Mouse (Mus musculus): ENCODE measurements around the gene Nek9.

DNA sequence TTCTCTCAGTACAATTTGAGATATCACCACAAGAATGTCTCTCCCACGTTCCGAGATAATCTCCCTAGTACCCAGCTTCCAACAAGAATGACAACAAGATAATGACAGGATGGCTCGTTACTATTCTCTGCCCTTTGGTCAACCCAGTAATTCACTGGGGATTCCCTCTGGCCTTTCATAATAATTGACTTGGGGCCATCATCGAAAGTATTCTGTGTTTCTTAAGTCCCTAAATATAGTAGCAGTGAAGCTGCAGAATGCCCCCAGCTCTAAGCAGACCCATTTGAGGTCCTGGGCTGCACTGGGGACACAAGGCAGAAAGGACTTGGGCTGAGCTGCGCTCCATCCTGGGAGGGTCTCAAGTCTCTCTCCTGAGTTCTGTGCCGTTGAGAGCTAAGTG is 46.9 kb downstream of the Nek9 start:
- TF ChIP-seq POLR2A (IDR thresholded peaks at IDR 0.05; ENCODE audit: control insufficient read depth, extremely low read depth, insufficient read depth, low read length, poor library complexity) (no peak), CTCF (IDR thresholded peaks at IDR 0.05; ENCODE audit: borderline replicate concordance, control insufficient read depth, extremely low read depth, insufficient read depth, low read length, poor library complexity) (no peak)
